Mouse (Mus musculus) embryonic facial prominence, embryonic 14.5 days (tissue): ENCODE measurements around the gene Dlst. TPM values are rescaled to one million over a fixed set of nuclear protein-coding genes. Genes with fewer than 3 reads are reported as not detected.

Experiments used
- ATAC-seq: fragments of 200-750 bp; cut with Nextera tagmentation; 2 replicates; pipeline ENCODE4 v1.8.0; 2017; ENCODE audit warnings: low read depth, moderate number of reproducible peaks, moderate TSS enrichment
- DNase-seq: peaks from one replicate; pipeline ENCODE4 v3.0.0-alpha.2; 2015; ENCODE audit warnings: low spot score
- H3K27ac ChIP-seq: fragments of 300-500 bp; sonication (generic); replicated peaks from 2 replicates; pipeline ENCODE4 v1.5.1; 2014; ENCODE audit warnings: low read depth, mild to moderate bottlenecking, low read length, moderate library complexity
- H3K27me3 ChIP-seq: fragments of 300-500 bp; sonication (generic); replicated peaks from 2 replicates; pipeline ENCODE4 v1.6.1; 2014; ENCODE audit warnings: low read length; ENCODE audit not compliant: control insufficient read depth, insufficient read depth
- H3K36me3 ChIP-seq: fragments of 300-500 bp; sonication (generic); 2 replicates; pipeline ENCODE4 v1.6.1; 2014; ENCODE audit warnings: low read length, mixed read lengths; ENCODE audit not compliant: control insufficient read depth, insufficient read depth
- H3K4me1 ChIP-seq: fragments of 300-500 bp; sonication (generic); 2 replicates; pipeline ENCODE4 v1.6.1; 2014; ENCODE audit warnings: antibody characterized with exemption, low read length; ENCODE audit not compliant: control insufficient read depth, insufficient read depth
- H3K4me2 ChIP-seq: fragments of 300-500 bp; sonication (generic); 2 replicates; pipeline ENCODE4 v1.6.1; 2014; ENCODE audit warnings: low read depth, mild to moderate bottlenecking, low read length, moderate library complexity, mixed read lengths
- H3K4me3 ChIP-seq: fragments of 300-500 bp; sonication (generic); 2 replicates; pipeline ENCODE4 v1.5.1; 2014; ENCODE audit warnings: low read depth, mild to moderate bottlenecking, low read length
- H3K9ac ChIP-seq: fragments of 300-500 bp; sonication (generic); 2 replicates; pipeline ENCODE4 v1.6.1; 2014; ENCODE audit warnings: low read depth, mild to moderate bottlenecking, low read length, moderate library complexity, mixed read lengths
- H3K9me3 ChIP-seq: fragments of 300-500 bp; sonication (generic); 2 replicates; pipeline ENCODE4 v1.6.1; 2016; ENCODE audit warnings: low read length; ENCODE audit not compliant: control insufficient read depth
- WGBS: fragments of 180-500 bp; shearing (Covaris S2); extraction: QIAGEN DNeasy Blood & Tissue Kit; methylation state at CpG from one replicate; pipeline ENCODE4 v1.1.7; 2014; 5-methylcytosine and 5-hydroxymethylcytosine counted together
- polyA plus RNA-seq: library from polyadenylated mRNA; unstranded; fragments of >200 nt; fragmentation: Nextera tagmentation; extraction: Ambion mirVana; gene quantifications from 2 replicates; pipeline ENCODE4 v1.2.1, GENCODE M21; 2014

Gene Dlst
- polyA plus RNA-seq, 1 experiment from 2014 or later, result 112 TPM

DNA sequence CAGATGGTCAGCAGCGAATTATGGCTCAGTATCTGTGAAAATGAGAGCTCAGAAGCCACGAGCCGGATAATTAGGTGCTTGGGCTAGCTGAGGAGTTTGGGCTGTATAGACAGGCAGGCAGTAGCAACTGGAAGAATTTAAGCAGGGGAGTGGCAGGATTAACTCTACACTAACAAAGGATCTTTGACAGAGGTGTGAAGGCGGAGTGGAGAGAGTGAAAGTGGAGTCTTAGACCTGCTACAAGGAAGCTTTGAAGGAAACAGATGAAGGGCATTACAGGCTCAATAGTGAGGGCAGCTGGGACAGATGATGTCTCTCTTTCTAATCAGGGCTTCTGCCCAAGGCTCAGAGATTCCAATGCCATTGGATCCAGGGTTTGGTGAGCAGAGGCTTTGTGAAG, 1.2 kb upstream of the Dlst start:
- DNase-seq (peak; percentile 28), ATAC-seq (peak; percentile 13; the same call in 1 of the 2 replicates)
- Histone ChIP-seq H3K4me3 (peak overlapping the region; percentile 96; the same call in 1 of the 2 replicates), H3K9ac (no peak overlapping the region), H3K9me3 (no peaks in the 10 kb centered on the region), H3K4me2 (peak overlapping the region; percentile 71; the same call in 1 of the 2 replicates), H3K27ac (0 out of 2 replicates have a peak overlapping the region, but pooled peaks have one; percentile 86), H3K36me3 (no peaks in the 10 kb centered on the region), H3K4me1 (peaks cover 27% of the 10 kb centered on the region), H3K27me3 (no peaks in the 10 kb centered on the region)
- WGBS, result 50% methylated on average over 4 of the region's 4 CpGs

DNA sequence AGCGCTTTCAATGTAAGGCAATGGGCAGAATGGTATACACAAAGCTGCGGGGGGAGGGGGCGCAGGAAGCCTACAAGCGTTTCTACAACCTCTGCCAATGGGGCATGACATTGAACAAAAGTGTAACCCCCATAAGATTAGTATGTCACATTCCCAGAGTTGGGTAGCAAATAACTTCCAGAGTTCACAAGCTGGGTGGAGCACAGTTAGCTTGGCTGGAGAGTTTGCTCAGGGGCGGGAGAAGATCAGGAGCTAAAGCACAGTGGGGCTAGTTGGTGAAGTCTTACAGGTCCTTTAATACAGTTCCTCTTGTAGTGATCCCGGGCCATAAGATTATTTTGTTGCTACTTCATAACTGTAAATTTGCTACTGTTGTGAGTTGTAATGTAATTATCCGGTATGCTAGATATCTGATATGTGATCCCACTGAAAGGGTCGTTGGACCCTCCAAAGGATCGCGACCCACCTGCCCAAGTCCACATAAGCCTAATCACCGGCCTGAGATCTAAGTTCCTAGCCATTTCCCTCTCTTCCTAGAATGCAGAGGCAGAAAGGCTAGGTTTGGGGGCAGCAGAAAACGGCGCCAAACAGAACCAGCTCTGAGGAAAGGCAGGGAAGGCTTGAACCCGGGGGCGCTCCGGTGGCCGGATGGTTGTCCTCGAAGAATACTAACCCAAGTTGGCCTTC, 479 bp upstream of the Dlst start:
- 16% methylated on average over 17 of the region's 18 CpGs for WGBS
- DNase-seq (peak; percentile 54), ATAC-seq (peak; percentile 42; the same call in 1 of the 2 replicates)
- Histone ChIP-seq H3K9ac (peak overlapping the region; percentile 96), H3K4me1 (peaks cover 27% of the 10 kb centered on the region), H3K4me3 (peak overlapping the region; percentile 96), H3K9me3 (no peaks in the 10 kb centered on the region), H3K27me3 (no peaks in the 10 kb centered on the region), H3K4me2 (peak overlapping the region; percentile 71), H3K36me3 (no peaks in the 10 kb centered on the region), H3K27ac (peak overlapping the region; percentile 86)

DNA sequence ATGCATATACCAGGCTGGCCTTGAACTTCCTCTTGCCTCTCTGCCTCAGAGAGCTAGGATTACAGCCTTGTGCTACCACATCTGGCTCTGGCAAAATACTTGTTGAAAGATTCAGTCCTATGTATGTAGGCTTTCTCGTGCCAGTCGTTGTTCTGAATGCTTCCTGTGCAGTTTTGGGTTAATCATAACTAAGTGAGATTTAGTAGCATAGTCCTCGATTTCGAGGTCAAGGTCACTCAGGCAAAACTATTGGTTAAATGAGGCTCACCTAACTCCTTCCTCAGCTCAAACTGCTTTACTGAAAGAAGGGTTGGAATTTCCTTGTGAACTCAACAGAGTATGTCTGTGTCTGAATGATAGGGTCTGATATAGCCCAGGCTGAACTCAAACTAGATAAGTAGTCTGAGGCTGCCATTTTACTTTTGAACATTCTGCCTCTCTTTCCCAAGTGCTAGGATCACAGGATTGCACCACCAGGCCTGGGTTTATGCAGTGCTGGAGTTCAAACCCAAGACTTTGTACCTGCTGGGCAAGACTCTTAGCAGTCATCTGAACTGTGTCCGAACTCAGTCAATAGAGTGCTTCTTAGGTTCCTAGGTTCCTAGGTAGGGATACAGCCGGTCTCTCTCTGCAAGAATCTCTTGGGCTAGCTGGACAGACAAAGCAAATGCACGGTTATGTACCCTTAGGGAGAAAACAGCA, 2.1 kb downstream of the Dlst start:
- Histone ChIP-seq H3K27ac (no peak overlapping the region), H3K9me3 (no peaks in the 10 kb centered on the region), H3K4me2 (peak overlapping the region; percentile 71), H3K4me1 (peaks cover 24% of the 10 kb centered on the region), H3K4me3 (0 out of 2 replicates have a peak overlapping the region, but pooled peaks have one; percentile 96), H3K27me3 (no peaks in the 10 kb centered on the region), H3K9ac (no peak overlapping the region), H3K36me3 (no peaks in the 10 kb centered on the region)
- WGBS, result 78% methylated on average over 7 of the region's 7 CpGs
- ATAC-seq (no peak), DNase-seq (no peak)

DNA sequence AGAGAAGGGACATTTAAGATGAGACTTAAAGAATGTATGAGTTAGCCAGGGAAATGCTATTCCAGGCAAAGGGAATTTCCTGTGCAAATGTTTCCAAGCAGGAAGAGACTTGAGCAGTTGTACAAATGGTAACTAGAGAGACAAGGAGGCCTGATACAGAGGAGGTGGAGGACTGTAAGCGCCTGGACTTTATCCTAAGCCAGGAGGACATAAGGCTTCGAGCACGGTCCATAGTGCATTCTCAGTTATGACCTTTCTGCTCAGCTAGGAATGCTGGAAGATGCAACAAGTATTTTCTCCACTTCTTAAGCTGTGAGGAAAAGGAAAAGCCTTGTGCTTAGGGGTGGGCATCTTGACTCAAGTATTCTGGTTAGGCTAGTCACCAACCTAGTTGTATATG, 2.7 kb downstream of the Dlst start:
- no peaks in the 10 kb centered on the region for H3K27me3 ChIP-seq
- H3K36me3 ChIP-seq, result peaks cover 3% of the 10 kb centered on the region
- 96% methylated on average over 3 of the region's 3 CpGs for WGBS
- no peak overlapping the region for H3K4me3 ChIP-seq
- peaks cover 24% of the 10 kb centered on the region for H3K4me1 ChIP-seq
- no peaks in the 10 kb centered on the region for H3K9me3 ChIP-seq
- ATAC-seq (no peak), DNase-seq (no peak)
- H3K27ac ChIP-seq, result no peak overlapping the region
- H3K4me2 ChIP-seq, result no peak overlapping the region
- H3K9ac ChIP-seq, result no peak overlapping the region

DNA sequence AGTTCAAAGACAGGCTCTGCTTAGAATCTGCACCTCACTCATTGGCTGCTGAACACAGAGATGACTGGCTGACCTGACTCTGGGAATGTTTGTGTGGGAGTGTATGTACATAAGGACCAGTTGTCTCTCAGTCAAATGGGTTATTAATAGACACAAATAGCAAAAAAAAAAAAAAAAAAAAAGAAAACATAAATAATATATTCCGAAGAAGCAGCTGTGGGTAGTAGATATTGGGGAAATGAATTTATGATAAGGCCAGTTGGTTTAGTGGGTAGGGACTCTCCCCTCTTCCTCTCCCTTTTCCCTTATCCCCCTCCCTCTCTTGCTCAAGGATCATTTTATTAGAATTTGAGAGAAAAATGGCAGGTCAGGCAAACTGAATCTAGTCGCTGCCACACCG, 3.3 kb downstream of the Dlst start:
- no peak for ATAC-seq
- Histone ChIP-seq H3K36me3 (peaks cover 9% of the 10 kb centered on the region), H3K4me1 (peaks cover 24% of the 10 kb centered on the region), H3K27ac (no peak overlapping the region), H3K4me2 (no peak overlapping the region), H3K4me3 (no peak overlapping the region), H3K9ac (no peak overlapping the region), H3K9me3 (no peaks in the 10 kb centered on the region), H3K27me3 (no peaks in the 10 kb centered on the region)
- no peak for DNase-seq
- 99% methylated on average over 3 of the region's 3 CpGs for WGBS

DNA sequence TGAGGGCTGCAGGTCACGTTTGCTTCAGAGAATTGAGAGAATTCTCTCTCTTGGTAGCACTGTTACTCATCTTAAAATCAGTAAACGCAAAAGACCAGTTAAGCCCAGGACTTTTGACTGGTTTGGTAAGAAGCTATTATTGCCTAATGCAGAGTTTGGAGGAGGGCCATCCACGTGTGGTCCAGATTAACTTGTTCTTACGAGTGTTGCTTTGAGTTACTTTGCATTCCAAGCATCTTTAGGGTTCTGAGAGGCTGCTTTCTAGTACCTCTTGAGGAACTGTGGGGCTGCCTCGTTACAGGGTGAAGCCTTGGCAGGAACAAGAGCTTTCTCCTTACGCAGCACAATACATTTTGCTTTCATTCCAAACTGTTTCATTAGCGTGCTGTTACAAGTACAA, 5.0 kb downstream of the Dlst start:
- Histone ChIP-seq H3K4me3 (no peak overlapping the region), H3K27ac (no peak overlapping the region), H3K4me2 (no peak overlapping the region), H3K4me1 (peaks cover 15% of the 10 kb centered on the region), H3K27me3 (no peaks in the 10 kb centered on the region), H3K36me3 (peaks cover 27% of the 10 kb centered on the region), H3K9ac (no peak overlapping the region), H3K9me3 (no peaks in the 10 kb centered on the region)
- ATAC-seq (no peak), DNase-seq (no peak)
- WGBS, result 58% methylated on average over 7 of the region's 7 CpGs

DNA sequence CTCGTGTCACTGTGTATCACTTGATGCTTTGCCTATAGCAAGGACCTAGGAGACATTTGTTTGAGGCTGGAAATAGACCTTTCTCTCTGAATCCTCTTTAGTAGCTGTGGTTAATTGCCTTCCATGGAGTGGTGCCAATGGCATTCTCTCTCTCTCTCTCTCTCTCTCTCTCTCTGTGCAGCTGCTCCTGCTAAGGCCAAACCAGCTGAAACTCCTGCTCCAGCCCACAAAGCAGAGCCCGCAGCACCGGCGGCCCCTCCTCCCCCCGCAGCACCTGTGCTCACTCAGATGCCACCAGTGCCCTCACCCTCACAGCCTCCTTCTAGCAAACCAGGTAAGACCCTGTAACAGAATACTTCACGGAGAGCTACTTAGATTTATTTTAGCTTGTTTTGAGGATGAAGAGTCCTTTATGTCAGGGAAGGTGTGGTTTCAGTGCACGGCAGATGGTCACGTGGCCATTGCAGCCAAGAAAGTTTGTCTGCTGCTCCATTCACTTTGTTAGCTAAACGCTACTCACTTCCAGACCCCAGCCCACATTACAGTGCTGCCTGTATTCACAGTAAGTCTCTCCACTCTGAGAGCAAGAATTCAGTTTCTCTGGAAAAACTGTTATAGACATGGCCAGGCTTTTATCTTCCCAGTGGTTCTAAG, 11.3 kb downstream of the Dlst start:
- Histone ChIP-seq H3K27me3 (no peaks in the 10 kb centered on the region), H3K27ac (no peak overlapping the region), H3K36me3 (peaks cover 85% of the 10 kb centered on the region), H3K4me3 (no peak overlapping the region), H3K4me2 (no peak overlapping the region), H3K9me3 (no peaks in the 10 kb centered on the region), H3K4me1 (no peaks in the 10 kb centered on the region), H3K9ac (no peak overlapping the region)
- 86% methylated on average over 9 of the region's 9 CpGs for WGBS
- peak; percentile 72; the same call in 1 of the 2 replicates for ATAC-seq
- DNase-seq, result no peak

DNA sequence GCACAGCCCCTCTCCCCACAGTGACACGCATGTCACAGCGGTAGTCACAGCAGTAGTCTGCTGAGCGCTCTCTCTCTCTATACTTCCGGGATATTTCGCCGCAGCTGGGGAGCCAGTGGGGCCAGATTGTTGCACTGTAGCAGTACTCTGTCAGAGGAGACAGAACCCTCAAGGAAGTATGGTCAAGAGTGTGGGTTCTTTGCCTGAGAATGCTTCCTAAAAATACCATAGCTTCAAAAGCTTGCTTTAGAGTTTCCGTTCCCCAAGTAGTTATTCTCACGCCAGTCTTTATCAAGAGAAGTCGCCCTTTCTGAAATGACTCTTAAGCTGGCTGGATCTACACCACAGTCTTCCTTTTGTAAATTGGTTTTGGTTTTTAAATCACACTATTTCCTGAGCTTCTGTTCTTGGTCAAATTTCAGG, 12.5 kb downstream of the Dlst start:
- H3K9me3 ChIP-seq, result no peaks in the 10 kb centered on the region
- 94% methylated on average over 9 of the region's 9 CpGs for WGBS
- H3K9ac ChIP-seq, result no peak overlapping the region
- no peak overlapping the region for H3K4me2 ChIP-seq
- no peaks in the 10 kb centered on the region for H3K27me3 ChIP-seq
- ATAC-seq, result no peak
- no peak for DNase-seq
- H3K27ac ChIP-seq, result no peak overlapping the region
- no peak overlapping the region for H3K4me3 ChIP-seq
- H3K4me1 ChIP-seq, result no peaks in the 10 kb centered on the region
- H3K36me3 ChIP-seq, result peaks cover 95% of the 10 kb centered on the region
